Mouse (Mus musculus) intestine, embryonic 15.5 days (tissue): ENCODE measurements around the gene Prune2. TPM values are rescaled to one million over a fixed set of nuclear protein-coding genes. Genes with fewer than 3 reads are reported as not detected.

Experiments used
- ATAC-seq: fragments of 200-750 bp; cut with Nextera tagmentation; 2 replicates; pipeline ENCODE4 v1.8.0; 2017; ENCODE audit warnings: moderate TSS enrichment, moderate library complexity
- H3K27ac ChIP-seq: fragments of 300-500 bp; sonication (generic); 2 replicates; pipeline ENCODE4 v1.5.1; 2015; ENCODE audit warnings: mild to moderate bottlenecking, inconsistent platforms
- H3K27me3 ChIP-seq: fragments of 300-500 bp; sonication (generic); replicated peaks from 2 replicates; pipeline ENCODE4 v1.6.1; 2015; ENCODE audit warnings: inconsistent platforms
- H3K36me3 ChIP-seq: fragments of 300-500 bp; sonication (generic); 2 replicates; pipeline ENCODE4 v1.6.1; 2015; ENCODE audit warnings: inconsistent platforms
- H3K4me1 ChIP-seq: fragments of 300-500 bp; sonication (generic); replicated peaks from 2 replicates; pipeline ENCODE4 v1.6.1; 2015; ENCODE audit warnings: inconsistent platforms
- H3K4me2 ChIP-seq: fragments of 300-500 bp; sonication (generic); replicated peaks from 2 replicates; pipeline ENCODE4 v1.6.1; 2015; ENCODE audit warnings: mild to moderate bottlenecking, inconsistent platforms
- H3K4me3 ChIP-seq: fragments of 300-500 bp; sonication (generic); replicated peaks from 2 replicates; pipeline ENCODE4 v1.5.1; 2015; ENCODE audit warnings: inconsistent platforms
- H3K9ac ChIP-seq: fragments of 300-500 bp; sonication (generic); 2 replicates; pipeline ENCODE4 v1.6.1; 2015; ENCODE audit warnings: inconsistent platforms
- H3K9me3 ChIP-seq: fragments of 300-500 bp; sonication (generic); 2 replicates; pipeline ENCODE4 v1.6.1; 2016; ENCODE audit warnings: inconsistent platforms
- WGBS: fragments of 180-500 bp; shearing (Covaris S2); methylation state at CpG from one replicate; pipeline ENCODE4 v1.1.7; 2015; 5-methylcytosine and 5-hydroxymethylcytosine counted together
- polyA plus RNA-seq: library from polyadenylated mRNA; unstranded; fragments of >200 nt; fragmentation: Nextera tagmentation; extraction: Ambion mirVana; gene quantifications from 2 replicates; pipeline ENCODE4 v1.2.1, GENCODE M21; 2015

Gene Prune2
- polyA plus RNA-seq, 1 experiment from 2014 or later = 2.3 TPM

- no peaks in the 10 kb centered on the region for H3K27me3 ChIP-seq
- WGBS = 11% methylated on average over 6 of the region's 6 CpGs
- H3K9me3 ChIP-seq = no peaks in the 10 kb centered on the region
- H3K36me3 ChIP-seq = no peaks in the 10 kb centered on the region
- no peak overlapping the region for H3K4me2 ChIP-seq
- no peak overlapping the region for H3K4me3 ChIP-seq
- no peak overlapping the region for H3K27ac ChIP-seq
- no peak overlapping the region for H3K9ac ChIP-seq
- no peaks in the 10 kb centered on the region for H3K4me1 ChIP-seq
- ATAC-seq = peak; percentile 87
Observed at GRCm38 (mm10) chr19:17011261-17011995, 55.5 kb downstream of the Prune2 start.

- H3K27me3 ChIP-seq = no peaks in the 10 kb centered on the region
- H3K4me1 ChIP-seq = no peaks in the 10 kb centered on the region
- H3K9ac ChIP-seq = no peak overlapping the region
- H3K9me3 ChIP-seq = no peaks in the 10 kb centered on the region
- no peak overlapping the region for H3K27ac ChIP-seq
- 57% methylated on average over 2 of the region's 2 CpGs for WGBS
- no peak for ATAC-seq
- H3K4me3 ChIP-seq = no peak overlapping the region
- no peaks in the 10 kb centered on the region for H3K36me3 ChIP-seq
- H3K4me2 ChIP-seq = no peak overlapping the region
Observed at GRCm38 (mm10) chr19:17013085-17013484, 57.2 kb downstream of the Prune2 start.

- Histone ChIP-seq H3K4me1 (no peaks in the 10 kb centered on the region), H3K27ac (no peak overlapping the region), H3K27me3 (no peaks in the 10 kb centered on the region), H3K9ac (no peak overlapping the region), H3K9me3 (no peaks in the 10 kb centered on the region), H3K4me3 (no peak overlapping the region), H3K36me3 (no peaks in the 10 kb centered on the region), H3K4me2 (no peak overlapping the region)
- 60% methylated on average over 10 of the region's 10 CpGs for WGBS
- no peak for ATAC-seq
Observed at GRCm38 (mm10) chr19:17014337-17015124, 58.6 kb downstream of the Prune2 start.

GRCm38 (mm10) chr19:17024748-17025147 is 68.8 kb downstream of the Prune2 start:
- Histone ChIP-seq H3K4me2 (no peak overlapping the region), H3K9me3 (no peaks in the 10 kb centered on the region), H3K4me1 (no peaks in the 10 kb centered on the region), H3K9ac (no peak overlapping the region), H3K4me3 (no peak overlapping the region), H3K27ac (no peak overlapping the region), H3K36me3 (no peaks in the 10 kb centered on the region), H3K27me3 (no peaks in the 10 kb centered on the region)
- no peak for ATAC-seq
- WGBS = 72% methylated on average over 4 of the region's 4 CpGs

GRCm38 (mm10) chr19:17030276-17030675 is 74.4 kb downstream of the Prune2 start:
- WGBS = 17% methylated on average over 3 of the region's 3 CpGs
- no peak for ATAC-seq
- H3K9ac ChIP-seq = no peak overlapping the region

GRCm38 (mm10) chr19:17032314-17032713 is 76.4 kb downstream of the Prune2 start:
- Histone ChIP-seq H3K4me3 (no peak overlapping the region), H3K9ac (no peak overlapping the region), H3K4me2 (no peak overlapping the region), H3K4me1 (no peaks in the 10 kb centered on the region), H3K27ac (no peak overlapping the region), H3K36me3 (no peaks in the 10 kb centered on the region), H3K9me3 (no peaks in the 10 kb centered on the region), H3K27me3 (no peaks in the 10 kb centered on the region)
- WGBS = 73% methylated on average over 3 of the region's 3 CpGs
- no peak for ATAC-seq

More at GRCm38 (mm10) chr19:17030276-17030675, 74.4 kb downstream of the Prune2 start:
- H3K4me3 ChIP-seq = no peak overlapping the region
- H3K36me3 ChIP-seq = no peaks in the 10 kb centered on the region
- H3K27me3 ChIP-seq = no peaks in the 10 kb centered on the region
- H3K4me1 ChIP-seq = no peaks in the 10 kb centered on the region
- no peak overlapping the region for H3K27ac ChIP-seq
- H3K9me3 ChIP-seq = no peaks in the 10 kb centered on the region
- H3K4me2 ChIP-seq = no peak overlapping the region

- no peak overlapping the region for H3K9ac ChIP-seq
- no peak overlapping the region for H3K4me3 ChIP-seq
- WGBS = 73% methylated on average over 4 of the region's 4 CpGs
- no peaks in the 10 kb centered on the region for H3K4me1 ChIP-seq
- ATAC-seq = no peak
- no peak overlapping the region for H3K27ac ChIP-seq
- no peaks in the 10 kb centered on the region for H3K27me3 ChIP-seq
- no peaks in the 10 kb centered on the region for H3K36me3 ChIP-seq
- H3K4me2 ChIP-seq = no peak overlapping the region
- H3K9me3 ChIP-seq = no peaks in the 10 kb centered on the region
Observed at GRCm38 (mm10) chr19:17046961-17047360, 91.0 kb downstream of the Prune2 start.

GRCm38 (mm10) chr19:17055892-17056291 is 100.0 kb downstream of the Prune2 start:
- H3K9me3 ChIP-seq = no peaks in the 10 kb centered on the region
- H3K27me3 ChIP-seq = no peaks in the 10 kb centered on the region
- no peak overlapping the region for H3K9ac ChIP-seq
- H3K27ac ChIP-seq = no peak overlapping the region
- H3K4me2 ChIP-seq = no peak overlapping the region
- no peak for ATAC-seq
- H3K4me3 ChIP-seq = no peak overlapping the region
- H3K4me1 ChIP-seq = no peaks in the 10 kb centered on the region
- no peaks in the 10 kb centered on the region for H3K36me3 ChIP-seq
- WGBS = 53% methylated on average over 3 of the region's 3 CpGs

- Histone ChIP-seq H3K4me1 (no peaks in the 10 kb centered on the region), H3K9me3 (no peaks in the 10 kb centered on the region), H3K36me3 (no peaks in the 10 kb centered on the region), H3K4me2 (no peak overlapping the region), H3K27ac (no peak overlapping the region), H3K4me3 (no peak overlapping the region), H3K27me3 (no peaks in the 10 kb centered on the region), H3K9ac (no peak overlapping the region)
- no peak for ATAC-seq
- 87% methylated on average over 5 of the region's 5 CpGs for WGBS
Observed at GRCm38 (mm10) chr19:17060106-17060505, 104.2 kb downstream of the Prune2 start.

GRCm38 (mm10) chr19:17064421-17064820 is 108.5 kb downstream of the Prune2 start:
- Histone ChIP-seq H3K9ac (no peak overlapping the region), H3K36me3 (no peaks in the 10 kb centered on the region), H3K9me3 (no peaks in the 10 kb centered on the region), H3K27me3 (no peaks in the 10 kb centered on the region), H3K27ac (no peak overlapping the region), H3K4me1 (no peaks in the 10 kb centered on the region), H3K4me3 (no peak overlapping the region), H3K4me2 (no peak overlapping the region)
- ATAC-seq = no peak

GRCm38 (mm10) chr19:17069067-17069466 is 113.1 kb downstream of the Prune2 start:
- no peaks in the 10 kb centered on the region for H3K4me1 ChIP-seq
- H3K4me2 ChIP-seq = no peak overlapping the region
- no peak for ATAC-seq
- H3K27ac ChIP-seq = no peak overlapping the region
- H3K9ac ChIP-seq = no peak overlapping the region
- no peak overlapping the region for H3K4me3 ChIP-seq
- H3K9me3 ChIP-seq = no peaks in the 10 kb centered on the region
- WGBS = 78% methylated on average over 7 of the region's 7 CpGs
- no peaks in the 10 kb centered on the region for H3K27me3 ChIP-seq
- no peaks in the 10 kb centered on the region for H3K36me3 ChIP-seq

GRCm38 (mm10) chr19:17071205-17071604 is 115.3 kb downstream of the Prune2 start:
- H3K9me3 ChIP-seq = no peaks in the 10 kb centered on the region
- WGBS = 91% methylated on average over 5 of the region's 5 CpGs
- no peaks in the 10 kb centered on the region for H3K4me1 ChIP-seq
- H3K36me3 ChIP-seq = no peaks in the 10 kb centered on the region
- no peak overlapping the region for H3K4me3 ChIP-seq
- no peak for ATAC-seq
- no peak overlapping the region for H3K27ac ChIP-seq
- no peaks in the 10 kb centered on the region for H3K27me3 ChIP-seq
- no peak overlapping the region for H3K4me2 ChIP-seq
- H3K9ac ChIP-seq = no peak overlapping the region

GRCm38 (mm10) chr19:17072245-17072644 is 116.3 kb downstream of the Prune2 start:
- Histone ChIP-seq H3K27ac (no peak overlapping the region), H3K9me3 (no peaks in the 10 kb centered on the region), H3K4me1 (no peaks in the 10 kb centered on the region), H3K4me2 (no peak overlapping the region), H3K9ac (no peak overlapping the region), H3K4me3 (no peak overlapping the region), H3K27me3 (no peaks in the 10 kb centered on the region), H3K36me3 (no peaks in the 10 kb centered on the region)
- WGBS = 76% methylated on average over 1 of the region's 1 CpGs
- ATAC-seq = no peak
